Mouse (Mus musculus): ENCODE results near the gene Ctsh. TPM values are rescaled to one million over a fixed set of nuclear protein-coding genes. Genes with fewer than 3 reads are reported as not detected.
"Not testable (repeated sequence)": the region's sequence is repeated elsewhere in the genome, so short reads cannot be mapped to it uniquely, and the experiment has no call there.

Gene Ctsh
- polyA plus RNA-seq, 1 experiment from 2014 or later: 25.4 TPM

- 81% methylated on average over 2 of the region's 2 CpGs for WGBS
- Histone ChIP-seq H3K27ac (no peak overlapping the region), H3K36me3 (no peaks in the 10 kb centered on the region), H3K4me2 (no peak overlapping the region), H3K9me3 (no peaks in the 10 kb centered on the region), H3K4me1 (replicated peaks) (no peaks in the 10 kb centered on the region), H3K4me3 (no peak overlapping the region), H3K9ac (no peak overlapping the region), H3K27me3 (peaks cover 6% of the 10 kb centered on the region; the same call in 1 of the 2 replicates)
- ATAC-seq (ENCODE audit: low FRiP score): no peak
Observed at GRCm38 (mm10) chr9:90060574-90060875, 6.6 kb downstream of the Ctsh start.

DNA sequence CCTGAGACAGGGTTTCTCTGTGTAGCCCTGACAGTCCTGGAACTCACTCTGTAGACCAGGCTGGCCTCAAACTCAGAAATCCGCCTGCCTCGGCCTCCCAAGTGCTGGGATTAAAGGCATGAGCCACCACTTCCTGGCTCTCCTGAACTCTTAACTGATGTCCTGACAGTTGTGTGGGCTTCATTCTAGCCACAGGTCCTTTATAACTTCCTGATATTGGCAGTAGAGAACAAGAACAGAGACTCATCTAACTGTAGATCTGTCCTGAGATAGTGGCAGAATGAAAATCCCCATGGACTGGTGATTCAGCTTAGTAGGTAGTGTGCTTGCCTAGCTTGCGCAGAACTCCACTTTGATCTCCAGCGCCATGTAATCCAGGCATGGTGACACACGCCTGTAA, 7.0 kb downstream of the Ctsh start:
- not testable (repeated sequence) for H3K36me3 ChIP-seq; H3K4me1 ChIP-seq (replicated peaks); ATAC-seq (ENCODE audit: low FRiP score); H3K4me2 ChIP-seq; H3K9me3 ChIP-seq; H3K27ac ChIP-seq; H3K9ac ChIP-seq; H3K27me3 ChIP-seq; H3K4me3 ChIP-seq
- WGBS: 93% methylated on average over 5 of the region's 5 CpGs

DNA sequence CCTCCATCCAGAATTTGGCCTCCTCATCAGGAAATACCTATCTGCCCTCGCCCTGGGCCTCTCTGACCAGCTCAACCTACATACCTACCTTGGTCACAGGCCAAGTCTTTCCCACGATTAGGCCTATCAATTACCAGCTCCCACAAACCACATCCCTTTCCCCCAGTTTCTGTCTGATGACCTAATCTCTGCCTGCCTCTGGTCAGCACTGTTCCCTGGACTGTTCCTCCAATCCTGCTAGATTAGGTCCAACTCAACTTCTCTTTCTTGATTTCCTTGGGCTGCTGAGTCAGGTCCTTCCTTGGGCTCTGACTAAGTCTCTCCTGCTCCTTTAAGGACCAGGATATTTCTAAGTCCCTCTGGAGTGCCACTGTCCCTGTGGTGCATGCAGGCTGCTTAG, 13.4 kb downstream of the Ctsh start:
- Histone ChIP-seq H3K4me1 (replicated peaks) (no peaks in the 10 kb centered on the region), H3K36me3 (no peaks in the 10 kb centered on the region), H3K9ac (no peak overlapping the region), H3K9me3 (no peaks in the 10 kb centered on the region), H3K27me3 (no peaks in the 10 kb centered on the region), H3K4me3 (no peak overlapping the region), H3K27ac (no peak overlapping the region), H3K4me2 (no peak overlapping the region)
- ATAC-seq (ENCODE audit: low FRiP score): no peak
- WGBS: 88% methylated on average over 2 of the region's 2 CpGs

GRCm38 (mm10) chr9:90068786-90069185, 14.8 kb downstream of the Ctsh start:
- H3K9ac ChIP-seq: no peak overlapping the region
- H3K4me1 ChIP-seq (replicated peaks): no peaks in the 10 kb centered on the region
- no peaks in the 10 kb centered on the region for H3K9me3 ChIP-seq
- no peaks in the 10 kb centered on the region for H3K36me3 ChIP-seq
- 89% methylated on average over 6 of the region's 6 CpGs for WGBS
- no peak overlapping the region for H3K27ac ChIP-seq
- ATAC-seq (ENCODE audit: low FRiP score): no peak
- H3K4me3 ChIP-seq: no peak overlapping the region
- no peak overlapping the region for H3K4me2 ChIP-seq
- H3K27me3 ChIP-seq: no peaks in the 10 kb centered on the region

GRCm38 (mm10) chr9:90069485-90069884, 15.5 kb downstream of the Ctsh start:
- no peaks in the 10 kb centered on the region for H3K36me3 ChIP-seq
- no peak for ATAC-seq (ENCODE audit: low FRiP score)
- H3K4me2 ChIP-seq: no peak overlapping the region
- H3K9ac ChIP-seq: no peak overlapping the region
- H3K27ac ChIP-seq: no peak overlapping the region
- no peaks in the 10 kb centered on the region for H3K4me1 ChIP-seq (replicated peaks)
- 80% methylated on average over 7 of the region's 7 CpGs for WGBS
- H3K9me3 ChIP-seq: no peaks in the 10 kb centered on the region
- no peak overlapping the region for H3K4me3 ChIP-seq
- no peaks in the 10 kb centered on the region for H3K27me3 ChIP-seq

DNA sequence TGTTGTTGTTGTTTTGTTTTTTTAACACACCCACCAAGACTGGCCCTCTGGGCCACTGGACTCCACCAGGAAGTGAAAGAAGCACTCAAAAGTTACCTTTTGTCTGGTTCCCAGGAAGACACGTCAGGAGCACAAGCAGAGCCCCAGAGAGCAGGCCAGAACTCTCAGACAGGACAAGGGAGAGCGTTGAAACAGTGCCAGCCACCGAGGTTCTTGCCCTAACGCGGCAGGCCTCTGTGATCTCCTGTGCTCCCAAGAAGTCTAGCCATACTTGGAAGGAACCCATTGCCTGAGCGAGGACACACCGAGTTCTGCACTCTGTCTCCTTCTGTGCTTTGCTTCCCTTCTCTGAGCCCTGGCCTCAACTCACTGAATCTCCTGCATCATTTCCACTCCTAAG, 16.2 kb downstream of the Ctsh start:
- Histone ChIP-seq H3K4me2 (no peak overlapping the region), H3K36me3 (no peaks in the 10 kb centered on the region), H3K4me1 (replicated peaks) (no peaks in the 10 kb centered on the region), H3K4me3 (no peak overlapping the region), H3K9me3 (no peaks in the 10 kb centered on the region), H3K27me3 (no peaks in the 10 kb centered on the region), H3K27ac (no peak overlapping the region), H3K9ac (no peak overlapping the region)
- ATAC-seq (ENCODE audit: low FRiP score): no peak
- WGBS: 82% methylated on average over 7 of the region's 7 CpGs

- Histone ChIP-seq H3K4me3 (no peak overlapping the region), H3K4me1 (replicated peaks) (no peaks in the 10 kb centered on the region), H3K9ac (no peak overlapping the region), H3K36me3 (no peaks in the 10 kb centered on the region), H3K27me3 (no peaks in the 10 kb centered on the region), H3K4me2 (no peak overlapping the region), H3K9me3 (no peaks in the 10 kb centered on the region), H3K27ac (no peak overlapping the region)
- no peak for ATAC-seq (ENCODE audit: low FRiP score)
- 87% methylated on average over 4 of the region's 4 CpGs for WGBS
Observed at GRCm38 (mm10) chr9:90075336-90075735, 21.4 kb downstream of the Ctsh start.

DNA sequence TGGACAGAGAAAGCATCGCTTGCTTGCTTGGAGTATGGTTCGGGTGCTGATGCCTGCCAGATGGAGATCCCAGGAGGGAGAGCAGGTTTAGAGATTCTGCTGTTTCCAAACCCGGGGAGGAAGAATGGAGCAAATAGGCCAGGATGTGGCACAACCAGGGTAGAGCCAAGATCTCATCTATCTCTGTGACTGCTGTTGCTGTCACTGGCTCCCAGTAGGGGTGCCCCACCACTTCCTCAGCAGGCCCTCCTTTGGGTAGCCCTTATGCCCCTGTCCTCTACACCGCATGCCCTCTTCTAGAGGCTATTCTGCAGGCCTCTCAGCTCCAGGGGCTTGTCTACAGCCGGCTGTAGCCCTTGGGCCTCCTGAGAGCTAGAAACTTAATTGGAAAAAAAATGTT, 22.2 kb downstream of the Ctsh start:
- H3K4me2 ChIP-seq: no peak overlapping the region
- H3K27me3 ChIP-seq: no peaks in the 10 kb centered on the region
- H3K9ac ChIP-seq: no peak overlapping the region
- H3K27ac ChIP-seq: no peak overlapping the region
- no peak for ATAC-seq (ENCODE audit: low FRiP score)
- no peaks in the 10 kb centered on the region for H3K36me3 ChIP-seq
- no peaks in the 10 kb centered on the region for H3K9me3 ChIP-seq
- H3K4me3 ChIP-seq: no peak overlapping the region
- 83% methylated on average over 5 of the region's 5 CpGs for WGBS
- no peaks in the 10 kb centered on the region for H3K4me1 ChIP-seq (replicated peaks)

- no peaks in the 10 kb centered on the region for H3K36me3 ChIP-seq
- no peaks in the 10 kb centered on the region for H3K4me1 ChIP-seq (replicated peaks)
- no peak overlapping the region for H3K9ac ChIP-seq
- peak; percentile 38; the same call in 1 of the 2 replicates for ATAC-seq (ENCODE audit: low FRiP score)
- no peak overlapping the region for H3K27ac ChIP-seq
- no peaks in the 10 kb centered on the region for H3K9me3 ChIP-seq
- no peaks in the 10 kb centered on the region for H3K27me3 ChIP-seq
- no peak overlapping the region for H3K4me3 ChIP-seq
- H3K4me2 ChIP-seq: no peak overlapping the region
- WGBS: 56% methylated on average over 8 of the region's 8 CpGs
Observed at GRCm38 (mm10) chr9:90076849-90077461, 23.0 kb downstream of the Ctsh start.

GRCm38 (mm10) chr9:90081961-90082360, 28.0 kb downstream of the Ctsh start:
- not testable (repeated sequence) for H3K27ac ChIP-seq; H3K4me1 ChIP-seq (replicated peaks); H3K4me2 ChIP-seq; H3K9ac ChIP-seq; H3K4me3 ChIP-seq; H3K9me3 ChIP-seq; H3K27me3 ChIP-seq; ATAC-seq (ENCODE audit: low FRiP score)
- 92% methylated on average over 6 of the region's 6 CpGs for WGBS
- H3K36me3 ChIP-seq: peaks cover 19% of the 10 kb centered on the region

DNA sequence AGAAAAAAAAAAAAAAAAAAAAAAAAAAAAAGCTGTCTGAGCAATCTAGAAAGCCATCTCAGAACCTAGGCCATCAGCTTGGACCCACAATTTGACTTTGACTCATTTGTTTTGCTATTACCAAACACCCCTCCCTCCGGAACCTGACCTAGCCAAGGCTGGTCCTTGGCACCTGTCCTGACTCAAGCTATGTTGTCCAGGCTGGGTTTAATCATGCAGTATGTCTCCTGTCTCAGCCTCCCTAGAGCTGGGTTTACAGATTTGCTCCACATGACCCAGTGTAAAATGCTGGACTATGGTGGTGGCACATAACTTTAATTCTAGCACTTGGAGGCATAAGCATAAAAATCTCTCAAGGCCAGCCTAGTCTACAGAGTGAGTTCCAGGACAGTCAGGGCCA, 29.0 kb downstream of the Ctsh start:
- Histone ChIP-seq H3K27ac (no peak overlapping the region), H3K4me3 (no peak overlapping the region), H3K4me2 (no peak overlapping the region), H3K27me3 (no peaks in the 10 kb centered on the region), H3K4me1 (replicated peaks) (no peaks in the 10 kb centered on the region), H3K36me3 (peaks cover 22% of the 10 kb centered on the region), H3K9me3 (no peaks in the 10 kb centered on the region), H3K9ac (no peak overlapping the region)
- WGBS: 97% methylated on average over 1 of the region's 1 CpGs
- no peak for ATAC-seq (ENCODE audit: low FRiP score)

DNA sequence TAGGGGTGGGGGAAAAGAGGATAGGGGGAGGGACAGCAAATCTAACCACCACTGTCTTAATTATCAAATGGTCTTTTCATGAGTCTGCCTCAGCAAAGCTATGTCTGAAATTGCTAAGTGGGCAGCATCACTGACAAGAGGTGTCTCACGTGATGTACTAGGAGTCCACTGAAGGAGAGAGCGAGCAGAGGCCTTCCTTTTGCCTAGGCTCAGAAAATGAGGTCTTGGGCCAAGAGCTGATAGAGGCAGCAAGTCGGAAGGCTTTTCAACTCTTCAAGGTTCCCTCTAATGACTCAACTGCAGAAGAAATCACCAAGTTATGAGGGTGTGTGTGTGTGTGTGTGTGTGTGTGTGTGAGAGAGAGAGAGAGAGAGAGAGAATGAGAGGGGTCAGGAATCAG, 30.2 kb downstream of the Ctsh start:
- no peak overlapping the region for H3K4me2 ChIP-seq
- ATAC-seq (ENCODE audit: low FRiP score): no peak
- 93% methylated on average over 3 of the region's 3 CpGs for WGBS
- H3K4me3 ChIP-seq: no peak overlapping the region
- no peak overlapping the region for H3K9ac ChIP-seq
- H3K36me3 ChIP-seq: peaks cover 31% of the 10 kb centered on the region
- no peaks in the 10 kb centered on the region for H3K4me1 ChIP-seq (replicated peaks)
- no peak overlapping the region for H3K27ac ChIP-seq
- no peaks in the 10 kb centered on the region for H3K9me3 ChIP-seq
- H3K27me3 ChIP-seq: no peaks in the 10 kb centered on the region

- H3K4me2 ChIP-seq: no peak overlapping the region
- H3K4me1 ChIP-seq (replicated peaks): no peaks in the 10 kb centered on the region
- no peak overlapping the region for H3K27ac ChIP-seq
- H3K36me3 ChIP-seq: peaks cover 39% of the 10 kb centered on the region
- H3K9ac ChIP-seq: no peak overlapping the region
- no peak overlapping the region for H3K4me3 ChIP-seq
- WGBS: 93% methylated on average over 8 of the region's 8 CpGs
- ATAC-seq (ENCODE audit: low FRiP score): no peak
- H3K9me3 ChIP-seq: no peaks in the 10 kb centered on the region
- H3K27me3 ChIP-seq: no peaks in the 10 kb centered on the region
Observed at GRCm38 (mm10) chr9:90084766-90085468, 31.0 kb downstream of the Ctsh start.
